Mouse (Mus musculus) cerebellum, adult 9-11 months (tissue): ENCODE data around the gene Tbca.

Experiments used
- DNase-seq: peaks from one replicate; pipeline ENCODE4 v3.0.0; 2022

Gene Tbca

DNA sequence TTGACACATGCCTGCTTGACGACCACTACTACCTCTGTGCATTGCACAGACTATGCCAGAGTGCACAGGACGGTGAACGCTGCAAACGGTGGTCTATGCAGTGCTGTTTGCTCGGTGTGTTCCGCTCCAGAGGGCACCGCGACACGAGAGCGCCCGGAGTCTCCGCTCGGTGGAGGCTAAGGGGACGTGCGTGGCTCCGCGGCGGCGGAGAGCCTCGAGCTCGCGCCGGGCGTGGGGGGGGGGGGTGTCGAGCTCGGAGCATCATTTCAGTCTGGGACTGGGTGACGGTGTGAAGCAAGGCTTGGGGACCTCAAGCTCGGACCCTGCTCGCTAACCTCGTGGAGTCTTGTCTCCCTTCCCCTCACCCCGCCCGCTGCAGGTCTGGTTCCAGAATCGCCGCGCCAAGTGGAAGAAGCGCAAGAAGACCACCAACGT lies 94.0 kb downstream of the Tbca start:
- no peak for DNase-seq

DNA sequence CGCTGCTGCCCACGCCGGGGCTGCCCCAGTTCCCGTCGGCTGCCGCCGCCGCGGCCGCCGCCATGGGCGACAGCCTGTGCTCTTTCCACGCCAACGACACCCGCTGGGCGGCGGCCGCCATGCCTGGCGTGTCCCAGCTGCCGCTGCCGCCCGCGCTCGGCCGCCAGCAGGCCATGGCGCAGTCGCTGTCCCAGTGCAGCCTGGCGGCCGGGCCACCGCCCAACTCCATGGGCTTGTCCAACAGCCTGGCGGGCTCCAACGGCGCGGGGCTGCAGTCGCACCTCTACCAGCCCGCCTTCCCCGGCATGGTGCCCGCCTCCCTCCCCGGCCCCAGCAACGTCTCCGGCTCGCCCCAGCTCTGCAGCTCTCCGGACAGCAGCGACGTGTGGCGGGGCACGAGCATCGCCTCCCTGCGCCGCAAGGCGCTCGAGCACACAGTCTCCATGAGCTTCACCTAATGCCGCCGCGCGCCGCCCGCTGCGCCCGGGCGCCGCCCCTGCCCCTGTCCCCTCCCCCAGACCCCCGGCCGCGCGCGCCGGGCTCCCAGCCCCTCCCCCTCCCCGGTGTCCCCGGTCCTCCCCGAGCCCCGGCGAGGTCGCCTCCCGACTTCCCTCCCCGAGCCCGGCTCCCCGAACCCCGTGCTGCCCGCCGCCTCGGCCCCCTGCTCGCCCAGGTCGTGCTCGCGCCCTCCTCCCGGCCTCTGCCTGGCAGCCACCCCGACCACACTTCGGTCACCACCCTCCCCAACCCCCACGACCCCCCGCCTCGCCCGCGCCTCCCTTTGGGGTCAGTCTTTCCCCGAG lies 94.7 kb downstream of the Tbca start:
- peak; percentile 65 for DNase-seq

DNA sequence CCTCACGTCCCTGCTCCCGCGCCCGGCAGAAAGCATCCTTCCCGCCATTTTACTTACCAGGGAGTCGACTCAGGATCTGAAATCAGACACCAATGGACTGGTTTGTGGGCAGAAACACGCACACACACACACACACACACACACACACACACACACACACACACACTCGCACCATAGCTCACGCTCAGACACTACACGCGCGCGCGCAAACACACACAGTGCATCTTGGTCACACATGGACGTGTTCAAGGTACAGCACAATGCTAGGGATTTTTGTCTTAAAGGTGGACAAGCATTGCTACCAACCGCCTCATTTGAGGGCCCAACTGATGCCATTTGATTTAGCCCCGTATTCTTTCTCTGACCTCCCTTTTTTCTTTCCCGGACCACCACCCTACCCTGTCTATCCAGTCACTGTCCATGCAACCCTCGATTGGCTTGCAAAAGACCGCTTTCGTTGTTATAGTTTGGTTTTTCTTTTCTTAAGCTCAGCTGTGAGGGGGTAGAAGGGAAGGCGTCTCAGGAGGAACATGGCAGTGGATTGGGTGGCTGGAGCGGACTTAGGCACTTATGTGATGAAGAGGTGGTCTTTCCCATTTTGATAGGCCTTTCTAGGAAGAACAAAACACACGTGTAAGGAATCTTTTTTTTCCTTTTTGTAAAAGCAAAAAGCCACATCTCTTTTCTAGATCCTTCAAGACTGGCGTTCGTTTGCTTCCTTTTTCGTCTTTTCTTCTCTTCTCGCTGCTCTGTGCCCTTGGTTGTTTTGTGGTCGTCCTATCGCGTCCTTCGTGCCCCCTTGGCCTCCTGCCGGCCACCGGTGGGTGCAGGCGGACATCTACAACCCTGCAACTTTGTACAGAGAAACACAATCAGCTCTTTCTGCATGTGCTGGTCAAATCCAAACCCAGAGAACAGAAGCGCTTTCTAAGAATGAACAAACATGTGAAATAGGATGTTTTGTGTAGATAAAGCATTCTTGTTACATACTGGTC lies 95.6 kb downstream of the Tbca start:
- no peak for DNase-seq

GRCm38 (mm10) chr13:94885291-94886235 lies 96.9 kb downstream of the Tbca start:
- DNase-seq: no peak
